Mouse (Mus musculus) ES-Bruce4 (cell line): Measurements from ENCODE around the gene Lrrc40.

Source experiments
- CTCF ChIP-seq: IDR thresholded peaks from one replicate; pipeline ENCODE4 v1.8.1; 2011; ENCODE audit warnings: low read depth, low read length
- POLR2A ChIP-seq: IDR thresholded peaks from one replicate; pipeline ENCODE4 v1.8.1; 2011; ENCODE audit warnings: low read length; ENCODE audit not compliant: insufficient read depth

GRCm38 (mm10) chr3:158105260-158105659 lies 68.8 kb downstream of the Lrrc40 start:
- TF ChIP-seq CTCF, result no peak
- no peak for TF ChIP-seq POLR2A
